Mouse (Mus musculus) heart, adult 18-20 months (tissue): ENCODE measurements around the gene Fam169a. TPM values are rescaled to one million over a fixed set of nuclear protein-coding genes. Genes with fewer than 3 reads are reported as not detected.
"Not testable (repeated sequence)": the region's sequence is repeated elsewhere in the genome, so short reads cannot be mapped to it uniquely, and the experiment has no call there.

Source experiments
- DNase-seq, 2 experiments: peaks; one replicate each; pipeline ENCODE4 v3.0.0; 2021 to 2022; ENCODE audit warnings: mixed read lengths in 1 of 2
- long read RNA-seq, 2 experiments: library from polyadenylated mRNA; stranded (forward); transcript quantifications; one replicate each; pipeline ENCODE4 v2.0.0; 2021
- total RNA-seq, 2 experiments: library from RNA; stranded (reverse); gene quantifications; 2 replicates each; pipeline ENCODE4 v1.2.3; 2021

The Fam169a gene
- total RNA-seq, result under 1 TPM; 0.62 to 0.94 TPM
- long read RNA-seq, experiment 1, result 0 reads
- long read RNA-seq, experiment 2, result 0 reads

DNA sequence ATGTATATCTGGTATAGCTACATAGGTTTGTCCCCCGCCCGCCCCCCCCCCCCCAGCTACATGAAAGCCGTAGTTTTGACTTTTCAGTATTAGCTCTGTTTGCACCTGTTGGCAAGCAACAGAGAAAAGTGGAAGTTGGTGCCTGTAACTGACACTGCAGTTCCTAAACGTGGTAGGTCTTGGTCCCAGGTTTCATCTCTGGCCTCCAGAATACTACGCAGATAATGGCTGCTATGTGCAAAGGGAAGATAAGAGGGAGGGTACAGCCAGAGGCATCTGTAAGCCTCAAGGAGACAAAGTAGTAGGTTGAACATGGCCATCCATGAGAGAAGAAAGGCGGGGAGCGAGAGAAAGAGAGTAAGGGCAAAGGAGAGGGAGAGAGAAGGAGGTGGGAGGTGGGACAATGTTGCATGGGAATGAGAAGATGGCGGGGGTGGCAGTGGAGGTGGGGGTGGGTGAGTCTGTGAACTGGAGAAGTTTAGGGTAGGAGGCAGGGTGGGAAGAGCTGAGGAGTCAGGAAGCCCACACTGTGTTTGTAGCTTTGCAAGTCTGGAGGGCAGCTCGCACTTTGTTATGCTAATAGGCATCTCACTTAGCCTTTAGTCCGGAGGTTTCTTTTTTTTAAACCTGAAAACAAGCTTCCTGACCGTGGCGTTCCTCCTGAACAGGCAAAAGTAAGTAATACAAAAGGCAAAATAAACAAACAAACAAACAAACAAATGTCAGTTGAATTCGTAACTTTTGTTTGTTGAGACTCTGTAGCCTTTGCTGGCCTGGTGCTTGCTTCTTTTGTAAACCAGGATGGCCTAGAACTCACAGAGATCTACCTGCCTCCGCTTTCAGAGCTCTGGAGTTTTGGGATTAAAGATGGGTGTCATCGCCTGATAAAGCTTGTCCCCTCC lies at the start of gene Fam169a:
Gene Fam169a (plus strand): TSS at position 638 of the 902 bp plus-strand sequence.
- no peak for DNase-seq

DNA sequence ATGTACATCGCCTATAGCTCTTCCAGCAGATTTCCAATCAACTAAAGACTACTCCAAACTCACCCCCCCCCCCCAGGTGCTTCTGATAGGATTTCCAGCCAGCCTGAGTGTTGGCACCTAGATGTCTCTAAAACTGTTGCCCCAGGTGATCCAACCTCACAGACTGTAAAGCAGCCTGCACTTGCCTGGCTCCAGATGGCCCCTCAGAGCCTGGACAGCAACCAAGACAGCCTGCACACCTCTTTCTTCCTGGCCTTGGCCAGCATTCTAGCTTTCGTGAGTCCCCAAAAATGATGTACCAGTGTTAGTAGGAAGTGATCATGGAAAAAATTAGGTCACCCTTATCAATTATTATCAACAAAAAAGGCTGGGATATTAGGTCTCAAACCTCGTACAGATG lies 49.4 kb upstream of the Fam169a start:
- DNase-seq, result no peak

DNA sequence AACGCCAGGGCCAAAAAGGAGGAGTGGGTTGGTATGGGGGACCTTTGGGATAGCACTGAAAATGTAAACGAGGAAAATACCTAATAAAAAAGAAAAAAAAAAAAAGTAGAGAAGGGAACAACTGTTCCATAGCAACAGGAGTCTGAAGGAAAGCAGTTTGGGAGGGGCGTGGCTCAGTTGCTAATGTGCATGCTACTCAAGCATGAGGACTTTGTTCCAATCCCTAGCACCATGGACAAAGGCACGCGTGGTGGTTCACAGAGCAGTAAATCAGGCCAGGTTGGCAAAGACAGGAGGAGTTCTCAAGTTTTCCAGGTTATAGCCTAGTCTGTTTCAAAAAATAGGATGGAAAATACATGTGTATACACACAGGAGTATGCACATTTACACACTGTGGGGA lies 47.0 kb upstream of the Fam169a start:
- DNase-seq, result no peak

DNA sequence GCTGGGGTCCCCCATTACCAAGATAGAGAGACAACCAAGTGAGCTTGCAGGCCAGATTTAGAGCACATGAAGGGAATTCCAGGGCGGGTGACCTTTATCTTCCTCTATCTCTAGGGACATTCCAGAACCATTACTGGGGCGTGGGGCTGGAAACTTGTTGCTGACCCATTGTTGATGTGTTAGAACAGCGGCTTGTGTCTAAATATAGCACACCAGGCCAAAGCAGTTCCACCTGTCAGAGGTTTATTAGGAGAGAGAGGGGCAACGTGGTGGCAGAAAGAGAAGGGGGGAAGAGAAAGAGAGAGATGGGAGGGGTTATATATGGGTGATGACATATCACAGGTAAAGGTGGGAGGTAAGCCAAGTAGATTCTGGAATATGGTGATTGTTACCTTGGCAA lies 45.2 kb upstream of the Fam169a start:
- DNase-seq, result no peak

DNA sequence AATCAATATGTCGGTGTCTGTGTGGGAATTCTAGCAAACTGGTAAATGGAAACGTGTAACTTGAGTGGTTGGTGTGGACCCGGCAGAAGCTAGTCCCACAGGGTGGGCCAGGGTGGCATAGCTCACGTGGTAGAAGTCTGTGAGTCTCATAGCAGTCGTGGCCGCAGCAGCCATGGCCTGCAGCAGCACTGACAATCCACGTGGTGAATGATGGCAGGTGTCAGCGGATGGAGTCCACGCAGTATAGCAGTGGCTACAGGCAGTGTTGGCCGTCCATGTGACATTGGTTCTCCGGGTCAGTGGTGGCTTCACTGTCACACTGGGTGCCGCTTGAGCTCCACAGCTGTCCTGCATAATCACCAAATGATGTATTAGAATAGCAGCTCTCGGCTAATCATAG lies 37.0 kb upstream of the Fam169a start:
- DNase-seq, result no peak

DNA sequence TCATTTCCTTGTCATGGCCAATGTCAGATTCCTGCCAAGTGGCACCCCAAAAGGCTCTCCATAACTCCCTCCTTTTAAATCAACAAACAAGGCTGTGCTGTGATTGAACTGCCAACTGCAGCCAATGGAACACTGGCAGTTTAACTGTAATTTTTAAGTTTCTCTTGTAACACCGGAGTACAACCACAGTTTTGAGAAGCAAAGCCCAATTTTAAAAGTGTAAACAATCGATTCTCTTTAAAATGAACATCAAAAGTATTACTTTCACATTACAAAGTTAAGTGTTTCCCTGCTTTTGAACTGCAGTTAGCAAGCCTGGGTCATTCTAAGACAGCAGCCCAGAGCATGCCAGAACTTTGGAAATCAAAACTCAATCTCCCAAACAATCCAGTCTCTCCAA lies 32.8 kb upstream of the Fam169a start, which contains the start of gene 1700029F12Rik:
Gene 1700029F12Rik (minus strand): TSS at position 101 of the 400 bp plus-strand sequence.
- DNase-seq, result no peak

DNA sequence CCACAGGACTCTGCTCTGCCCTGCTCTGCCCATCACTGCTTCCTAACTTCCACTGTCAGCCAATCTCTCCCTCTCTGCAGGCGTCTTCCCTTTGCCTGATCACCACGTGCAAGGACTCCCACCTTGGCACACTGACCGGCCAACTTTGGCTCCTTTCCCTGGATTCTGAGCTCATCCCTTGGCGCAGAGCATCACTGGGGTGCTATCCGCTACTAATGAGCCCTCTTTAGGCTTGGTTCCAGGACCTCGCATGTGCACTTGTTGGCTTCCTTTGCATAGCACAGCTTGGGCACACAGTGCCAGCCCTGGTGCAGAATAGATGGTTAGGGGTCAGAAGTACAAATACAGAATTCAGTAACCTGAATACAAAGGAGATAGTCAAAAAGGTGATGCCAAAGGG lies 15.9 kb upstream of the Fam169a start:
- DNase-seq, result no peak

DNA sequence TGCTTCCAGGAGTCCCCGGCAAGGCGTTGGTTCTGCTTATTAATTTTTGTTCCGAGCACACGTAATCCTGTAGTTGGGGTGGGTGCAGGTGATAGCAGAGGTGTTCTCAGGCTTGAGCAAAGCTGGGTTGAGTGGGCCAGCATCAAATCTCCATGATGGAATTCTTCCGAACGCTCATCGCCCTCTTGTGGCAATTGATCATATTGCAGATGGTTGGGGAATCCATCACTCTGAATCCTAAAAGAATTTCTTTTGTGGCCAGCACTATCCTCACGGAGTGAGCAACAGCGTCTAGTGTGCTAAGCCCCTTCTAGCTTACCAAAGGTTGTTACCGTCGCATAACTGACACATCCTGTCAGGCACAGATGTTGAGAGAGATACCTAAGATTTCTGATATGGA lies 14.4 kb upstream of the Fam169a start:
- DNase-seq, result peak; percentile 4 to 78

DNA sequence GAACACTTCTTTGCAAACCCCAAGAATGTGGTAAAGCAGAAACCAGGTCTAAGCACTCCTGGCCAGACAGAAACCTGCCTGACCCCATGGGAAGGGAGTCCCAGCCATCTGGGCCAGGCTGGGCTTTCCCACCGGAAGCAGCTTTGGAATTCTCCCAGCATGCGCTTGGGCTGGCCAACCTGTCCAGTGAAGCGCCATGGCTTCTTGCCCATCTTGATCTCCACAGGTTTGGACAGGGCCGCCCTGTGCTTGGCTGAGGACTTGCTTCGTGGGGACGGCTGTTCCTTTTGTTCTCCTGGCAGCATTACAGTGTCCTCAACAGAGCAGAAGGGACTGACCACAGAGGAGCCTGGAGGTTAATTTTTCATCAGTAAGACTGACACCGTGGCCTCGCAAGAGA lies 13.2 kb upstream of the Fam169a start:
- DNase-seq, result peak; percentile 4 to 12

DNA sequence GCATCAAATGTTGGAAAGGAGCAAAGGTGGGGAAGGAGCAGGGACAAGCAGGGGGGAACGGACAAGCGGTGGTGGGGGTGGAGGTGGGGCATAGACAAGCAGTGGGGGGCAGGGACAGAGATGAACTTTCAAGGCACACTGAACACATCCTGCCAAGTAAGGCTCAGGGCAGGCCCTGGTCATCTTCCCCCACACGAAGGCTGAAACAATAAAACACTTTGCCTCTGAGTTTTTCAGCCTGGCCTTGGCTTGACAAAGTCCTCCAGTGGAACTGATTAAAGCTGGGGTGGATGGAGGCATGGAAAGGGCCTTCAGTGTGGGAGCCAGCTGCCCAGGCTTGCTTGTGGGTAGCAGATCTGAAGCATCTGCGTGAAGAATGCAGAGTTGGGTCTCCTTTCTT lies 9.3 kb upstream of the Fam169a start:
- no peak for DNase-seq

DNA sequence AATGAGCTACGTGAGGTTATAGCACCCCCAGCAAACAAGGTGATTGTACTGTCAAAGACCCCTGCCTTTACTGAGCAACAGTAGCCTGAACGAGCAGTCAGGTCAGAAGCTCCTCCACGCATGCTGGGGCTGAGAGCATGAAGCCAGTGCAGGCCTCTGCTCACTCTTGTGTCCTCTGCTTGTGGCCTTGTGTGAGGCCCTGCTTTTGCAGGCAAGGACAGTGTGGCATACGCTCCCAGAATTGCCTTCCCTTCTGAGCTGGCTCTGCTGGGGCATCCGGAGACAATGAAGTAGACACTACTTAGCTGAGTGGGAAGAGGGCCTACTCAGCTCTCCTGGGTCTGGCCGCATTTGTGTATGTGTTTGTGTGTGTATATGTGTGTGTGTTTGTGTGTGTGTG lies 7.3 kb upstream of the Fam169a start:
- DNase-seq, result no peak

DNA sequence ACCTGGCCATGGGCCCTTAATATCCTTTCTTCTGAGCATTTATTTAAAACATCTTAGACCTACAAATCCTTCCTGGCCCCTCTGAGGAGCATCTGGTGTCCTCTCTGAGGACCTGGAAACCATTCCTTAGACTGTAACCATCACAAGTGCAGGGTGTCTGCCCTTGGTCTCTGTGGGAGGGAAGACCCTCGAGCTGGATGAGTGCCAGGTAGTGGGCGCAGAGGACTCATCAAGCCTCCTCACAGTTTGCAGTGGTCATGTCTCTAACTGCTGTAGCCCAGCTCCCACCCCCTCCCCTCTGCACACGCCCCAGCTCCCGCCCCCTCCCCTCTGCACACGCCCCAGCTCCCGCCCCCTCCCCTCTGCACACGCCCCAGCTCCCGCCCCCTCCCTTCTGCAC lies 6.8 kb upstream of the Fam169a start:
- no peak for DNase-seq

DNA sequence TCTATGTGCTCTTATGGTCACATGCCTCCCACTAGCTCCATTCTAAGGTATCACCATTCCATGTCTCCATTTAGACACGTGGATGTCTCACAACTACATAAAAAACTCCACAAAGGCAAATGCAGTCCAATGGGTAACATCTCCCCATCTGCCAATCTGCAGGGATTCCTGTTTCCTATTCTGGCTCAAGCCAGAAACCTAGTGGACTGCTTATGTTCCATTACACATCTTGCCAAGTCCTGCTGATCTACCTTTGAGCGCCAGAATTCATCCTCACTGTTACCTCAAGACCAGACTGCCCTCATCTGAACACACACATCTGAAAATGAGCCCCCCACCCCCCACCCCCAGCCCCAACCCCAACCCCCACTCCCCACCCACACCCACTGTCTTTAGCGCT lies 4.9 kb upstream of the Fam169a start:
- DNase-seq, result no peak

DNA sequence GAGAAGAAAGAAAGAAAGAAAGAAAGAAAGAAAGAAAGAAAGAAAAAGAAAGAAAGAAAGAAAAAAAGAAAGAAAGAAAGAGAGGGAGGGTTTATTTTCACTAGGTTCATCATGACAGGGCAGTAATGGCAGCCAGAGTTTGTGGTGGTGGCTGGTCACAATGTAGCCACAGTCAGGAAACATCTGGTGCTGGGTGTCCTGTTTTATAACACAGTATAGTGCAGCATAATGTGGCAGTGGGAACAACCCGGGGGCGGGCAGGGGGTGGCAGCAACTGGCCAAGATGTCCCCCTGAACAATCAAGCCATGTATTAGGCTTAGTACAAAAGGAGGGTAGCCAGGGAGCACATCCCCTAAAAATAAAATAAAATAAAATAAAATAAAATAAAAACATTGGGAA lies 3.7 kb upstream of the Fam169a start:
- no peak for DNase-seq

DNA sequence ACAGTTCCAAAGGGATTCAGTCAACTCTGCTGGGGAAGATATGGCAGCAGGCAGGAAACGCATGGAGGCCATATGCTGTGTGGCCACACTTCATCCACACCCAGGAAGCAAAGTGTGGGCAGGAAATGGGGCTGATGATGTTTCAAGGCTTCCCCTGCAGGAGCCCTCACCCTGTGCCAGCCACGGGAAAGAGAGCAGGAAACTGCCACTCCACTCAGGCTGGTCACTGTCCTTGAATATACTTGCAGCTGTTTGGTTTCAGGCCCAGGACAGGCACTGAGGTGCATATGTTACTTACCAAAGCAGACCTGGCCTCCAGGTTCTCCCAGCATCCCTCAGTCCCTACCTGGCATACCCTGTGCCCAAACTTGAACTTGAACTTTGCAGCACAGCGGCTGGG lies 2.7 kb upstream of the Fam169a start:
- no peak for DNase-seq

DNA sequence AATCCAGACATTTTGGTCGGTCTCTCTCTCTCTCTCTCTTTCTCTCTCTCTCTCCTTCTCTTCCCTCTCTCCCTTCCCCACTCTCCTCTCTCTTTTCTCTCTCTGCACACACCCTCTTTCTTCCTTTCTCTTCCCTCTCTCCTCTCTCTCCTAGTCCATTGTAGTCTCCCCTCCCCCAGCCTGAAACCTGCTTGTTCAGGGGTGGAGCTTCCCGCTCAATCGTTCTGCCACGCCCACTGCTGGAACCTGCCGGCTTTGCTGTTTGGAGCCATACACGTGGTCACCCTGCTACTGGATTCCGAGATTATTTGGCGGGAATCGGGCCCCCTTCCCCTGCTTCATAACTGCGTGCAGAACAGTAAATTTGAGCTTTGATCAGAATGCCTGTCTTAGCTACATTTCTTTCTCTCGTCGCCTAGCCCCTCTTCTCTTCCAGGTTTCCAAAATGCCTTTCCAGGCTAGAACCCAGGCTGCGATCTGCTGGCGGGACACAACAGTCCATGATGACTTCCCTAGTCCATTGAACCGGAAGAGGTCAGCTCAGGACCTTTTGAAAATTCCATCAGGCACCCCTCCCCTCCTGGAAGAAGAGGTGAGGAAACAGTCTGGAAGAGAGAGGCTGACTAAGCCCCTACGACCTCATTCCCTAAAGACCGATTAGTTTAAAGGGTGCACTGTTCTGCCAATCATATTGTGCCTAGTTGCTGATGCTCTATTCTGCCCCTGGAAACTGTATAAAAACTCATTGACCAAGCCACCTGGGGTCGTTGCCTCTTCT lies 2.1 kb upstream of the Fam169a start:
- DNase-seq, result not testable (repeated sequence)

DNA sequence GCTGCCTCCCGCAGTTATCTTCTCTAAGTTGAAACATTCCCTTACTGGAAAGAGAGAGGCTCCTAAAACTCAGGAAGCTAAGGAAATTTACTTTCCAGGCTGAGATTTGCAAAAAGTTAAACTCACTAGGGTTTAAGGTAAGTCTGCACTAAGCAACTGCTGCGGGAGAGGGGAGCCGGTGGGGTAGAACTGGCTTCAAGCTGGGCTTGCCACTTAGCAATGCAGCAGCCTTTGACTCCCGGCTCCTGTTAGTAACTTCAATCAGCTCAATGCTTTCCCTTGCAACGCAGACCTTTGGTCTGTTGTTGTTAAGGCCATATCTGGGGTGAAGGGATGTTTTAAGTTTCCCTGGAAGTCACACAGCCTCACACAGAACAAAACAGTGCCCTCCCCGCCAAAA lies 605 bp downstream of the Fam169a start:
- DNase-seq, result no peak

DNA sequence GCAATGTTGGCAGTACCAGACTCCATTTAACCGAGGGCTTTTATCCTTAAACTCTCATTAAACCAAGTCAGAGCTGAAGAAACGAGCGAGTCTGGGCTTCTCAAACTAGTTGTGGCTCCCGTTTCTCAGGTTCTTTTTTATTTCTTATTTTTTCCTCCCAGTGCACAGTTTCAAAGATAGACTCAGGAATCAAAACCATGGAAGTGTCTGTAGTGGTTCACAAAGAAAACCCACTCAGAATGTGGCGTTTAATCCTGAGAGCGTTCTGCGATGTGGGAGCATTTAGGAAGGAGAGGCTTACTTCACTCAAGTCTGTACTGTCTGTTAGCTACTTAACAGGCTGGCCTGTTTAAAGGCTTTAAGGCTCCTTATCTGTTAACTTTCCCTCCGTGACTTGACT lies 1.1 kb downstream of the Fam169a start:
- no peak for DNase-seq

DNA sequence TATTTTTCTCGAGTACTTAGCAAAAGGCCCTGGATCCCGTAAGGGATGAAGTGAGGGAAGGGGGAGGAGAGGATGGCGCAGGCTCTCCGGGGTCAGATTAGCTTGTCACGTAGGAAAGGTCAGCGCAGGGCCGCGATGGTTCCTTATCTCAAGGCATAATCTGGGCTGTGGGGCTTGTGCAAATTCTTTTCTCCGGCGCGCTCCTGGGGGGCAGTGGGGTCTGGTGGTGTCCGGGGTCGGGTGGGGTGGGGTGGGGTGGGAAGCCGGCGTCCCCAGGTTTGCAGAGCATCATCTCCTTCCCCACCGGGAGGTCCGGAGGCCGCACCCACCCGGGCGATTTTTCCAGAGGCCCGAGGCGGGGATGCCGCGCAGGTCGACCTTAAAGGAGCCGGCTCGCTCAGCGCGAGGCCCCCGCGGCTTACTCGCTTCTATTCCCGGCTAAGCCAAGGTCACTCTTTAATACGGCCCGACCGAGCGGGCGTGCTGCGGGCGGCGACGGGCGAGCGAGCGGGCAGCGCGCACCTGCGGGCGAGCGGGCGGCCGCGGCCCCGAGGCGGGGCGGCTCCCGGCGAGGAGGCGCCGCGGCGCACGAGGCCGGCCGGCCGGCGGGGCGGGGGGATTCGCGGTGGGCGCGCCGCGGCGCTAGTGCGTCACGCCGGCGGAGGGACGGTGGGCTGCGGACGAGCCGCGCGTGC lies 4.0 kb downstream of the Fam169a start:
- DNase-seq, result no peak

DNA sequence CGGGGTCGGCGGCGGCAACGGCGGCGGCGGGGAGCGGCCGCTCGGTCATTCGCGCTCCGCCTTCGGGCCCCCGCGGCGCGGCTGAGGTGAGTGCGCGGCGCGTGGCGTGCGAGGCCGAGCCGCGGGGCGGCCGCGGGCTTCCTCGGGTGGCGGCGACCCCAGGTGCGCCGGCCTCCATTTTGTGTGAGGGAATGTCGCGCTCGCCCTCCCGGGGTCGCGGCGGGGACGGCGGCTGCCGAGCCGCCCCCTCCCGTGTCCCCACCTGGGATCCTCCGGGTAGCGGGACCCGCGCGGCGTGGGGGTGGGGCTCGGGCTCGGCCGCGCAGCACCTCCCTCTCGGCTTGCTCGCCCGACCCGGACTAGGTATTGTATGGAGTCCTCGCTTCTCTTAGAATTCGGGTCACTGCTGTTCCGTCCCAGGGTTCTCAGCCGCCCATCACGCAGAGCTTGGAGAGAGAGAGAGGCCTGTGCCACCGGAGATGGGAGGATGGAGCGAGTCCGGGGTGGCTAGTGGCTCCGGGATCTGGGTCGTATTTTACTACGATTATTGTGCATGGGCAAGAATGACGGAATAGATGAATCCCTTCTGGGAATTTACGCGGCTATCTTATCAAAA lies 4.6 kb downstream of the Fam169a start:
- peak in 1 of 2 experiments; percentile 8 for DNase-seq

DNA sequence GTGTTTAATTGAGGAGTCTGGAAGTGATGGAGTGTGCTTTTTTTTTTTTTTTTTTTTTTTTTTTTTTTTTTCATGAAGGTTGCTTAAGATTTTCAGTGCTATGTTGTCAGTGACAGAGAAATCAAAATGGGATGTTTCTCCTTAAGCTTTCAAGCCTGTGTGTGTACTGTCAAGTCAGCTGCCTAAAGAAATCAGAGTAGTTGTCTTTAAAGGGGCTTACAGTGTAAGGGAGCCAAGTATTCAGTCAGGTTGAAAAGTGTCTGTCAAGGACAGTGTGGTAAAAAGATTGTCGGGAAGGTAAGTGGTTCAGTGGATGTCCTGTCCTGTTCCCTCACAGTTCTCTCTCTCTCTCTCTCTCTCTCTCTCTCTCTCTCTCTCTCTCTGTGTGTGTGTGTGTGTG lies 6.4 kb downstream of the Fam169a start:
- no peak for DNase-seq

DNA sequence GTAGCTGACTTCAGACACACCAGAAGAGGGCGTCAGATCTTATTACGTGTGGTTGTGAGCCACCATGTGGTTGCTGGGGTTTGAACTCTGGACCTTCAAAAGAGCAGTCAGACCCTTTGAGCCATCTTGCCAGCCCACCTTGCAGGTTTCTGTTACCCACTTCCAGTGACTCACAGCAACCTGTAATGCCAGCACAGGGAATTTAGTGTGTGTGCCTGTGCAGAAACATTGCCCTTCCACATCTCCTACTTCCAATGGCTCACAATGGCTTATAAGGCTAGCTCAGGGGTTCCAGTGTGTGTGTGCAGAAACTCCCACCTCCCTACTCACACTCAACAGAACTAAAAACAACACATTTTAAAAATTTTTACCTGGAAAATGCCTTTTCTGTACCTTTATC lies 10.5 kb downstream of the Fam169a start:
- no peak for DNase-seq
